Mouse (Mus musculus) stomach, embryonic 15.5 days (tissue): ENCODE results near the gene Abca13. TPM values are rescaled to one million over a fixed set of nuclear protein-coding genes. Genes with fewer than 3 reads are reported as not detected.
"Not testable (repeated sequence)": the region's sequence is repeated elsewhere in the genome, so short reads cannot be mapped to it uniquely, and the experiment has no call there.

Experiments
- ATAC-seq: fragments of 200-750 bp; cut with Nextera tagmentation; 2 replicates; pipeline ENCODE4 v1.8.0; 2017; ENCODE audit warnings: low read depth, moderate number of reproducible peaks, moderate TSS enrichment; ENCODE audit not compliant: insufficient read depth, low FRiP score
- H3K27ac ChIP-seq: fragments of 300-500 bp; sonication (generic); 2 replicates; pipeline ENCODE4 v1.5.1; 2015; ENCODE audit warnings: mild to moderate bottlenecking, inconsistent platforms
- H3K27me3 ChIP-seq: fragments of 300-500 bp; sonication (generic); replicated peaks from 2 replicates; pipeline ENCODE4 v1.6.1; 2015; ENCODE audit warnings: inconsistent platforms
- H3K36me3 ChIP-seq: fragments of 300-500 bp; sonication (generic); 2 replicates; pipeline ENCODE4 v1.6.1; 2015; ENCODE audit warnings: inconsistent platforms
- H3K4me1 ChIP-seq: fragments of 300-500 bp; sonication (generic); 2 replicates; pipeline ENCODE4 v1.6.1; 2015; ENCODE audit warnings: inconsistent platforms
- H3K4me2 ChIP-seq: fragments of 300-500 bp; sonication (generic); 2 replicates; pipeline ENCODE4 v1.6.1; 2015; ENCODE audit warnings: mild to moderate bottlenecking, inconsistent platforms
- H3K4me3 ChIP-seq: fragments of 300-500 bp; sonication (generic); replicated peaks from 2 replicates; pipeline ENCODE4 v1.5.1; 2015; ENCODE audit warnings: inconsistent platforms
- H3K9ac ChIP-seq: fragments of 300-500 bp; sonication (generic); 2 replicates; pipeline ENCODE4 v1.6.1; 2015; ENCODE audit warnings: inconsistent platforms
- H3K9me3 ChIP-seq: fragments of 300-500 bp; sonication (generic); 2 replicates; pipeline ENCODE4 v1.6.1; 2016; ENCODE audit warnings: inconsistent platforms
- WGBS: fragments of 180-500 bp; shearing (Covaris S2); methylation state at CpG from one replicate; pipeline ENCODE4 v1.1.7; 2015; 5-methylcytosine and 5-hydroxymethylcytosine counted together
- polyA plus RNA-seq: library from polyadenylated mRNA; unstranded; fragments of >200 nt; fragmentation: Nextera tagmentation; extraction: Ambion mirVana; gene quantifications from 2 replicates; pipeline ENCODE4 v1.2.1, GENCODE M21; 2015

Abca13 gene
- 0.08 and 0.13 TPM in 2 replicates for polyA plus RNA-seq

- Histone ChIP-seq H3K4me1 (no peaks in the 10 kb centered on the region), H3K9me3 (no peaks in the 10 kb centered on the region), H3K27me3 (no peaks in the 10 kb centered on the region), H3K36me3 (no peaks in the 10 kb centered on the region), H3K9ac (no peak within 1 kb of the TSS), H3K27ac (no peak within 1 kb of the TSS), H3K4me2 (no peak within 1 kb of the TSS), H3K4me3 (no peak within 1 kb of the TSS)
- ATAC-seq = no peak
- 44% methylated on average over 12 of the region's 12 CpGs for WGBS
These were observed at the start of gene Abca13 for GRCm38 (mm10) chr11:9191555-9192131. Gene Abca13 (plus strand): TSS chr11:9191942.

- H3K4me3 ChIP-seq = no peak overlapping the region
- 95% methylated on average over 2 of the region's 2 CpGs for WGBS
- H3K4me1 ChIP-seq = no peaks in the 10 kb centered on the region
- H3K4me2 ChIP-seq = no peak overlapping the region
- H3K36me3 ChIP-seq = no peaks in the 10 kb centered on the region
- no peaks in the 10 kb centered on the region for H3K27me3 ChIP-seq
- H3K9ac ChIP-seq = no peak overlapping the region
- no peak for ATAC-seq
- H3K9me3 ChIP-seq = no peaks in the 10 kb centered on the region
- H3K27ac ChIP-seq = no peak overlapping the region
These were observed 46.6 kb upstream of the Abca13 start for GRCm38 (mm10) chr11:9145113-9145512.

- H3K4me2 ChIP-seq = no peak overlapping the region
- ATAC-seq = no peak
- no peaks in the 10 kb centered on the region for H3K36me3 ChIP-seq
- H3K4me1 ChIP-seq = no peaks in the 10 kb centered on the region
- H3K9me3 ChIP-seq = no peaks in the 10 kb centered on the region
- 86% methylated on average over 4 of the region's 4 CpGs for WGBS
- H3K4me3 ChIP-seq = no peak overlapping the region
- H3K9ac ChIP-seq = no peak overlapping the region
- no peaks in the 10 kb centered on the region for H3K27me3 ChIP-seq
- H3K27ac ChIP-seq = no peak overlapping the region
These were observed 45.6 kb upstream of the Abca13 start for GRCm38 (mm10) chr11:9146115-9146514.

- no peak for ATAC-seq
- no peaks in the 10 kb centered on the region for H3K36me3 ChIP-seq
- no peak overlapping the region for H3K4me2 ChIP-seq
- no peak overlapping the region for H3K9ac ChIP-seq
- H3K9me3 ChIP-seq = no peaks in the 10 kb centered on the region
- no peak overlapping the region for H3K4me3 ChIP-seq
- H3K4me1 ChIP-seq = no peaks in the 10 kb centered on the region
- no peak overlapping the region for H3K27ac ChIP-seq
- 89% methylated on average over 1 of the region's 1 CpGs for WGBS
- no peaks in the 10 kb centered on the region for H3K27me3 ChIP-seq
These were observed 45.1 kb upstream of the Abca13 start for GRCm38 (mm10) chr11:9146683-9147082.

GRCm38 (mm10) chr11:9148206-9148605, 43.5 kb upstream of the Abca13 start:
- Histone ChIP-seq H3K27ac (no peak overlapping the region), H3K4me3 (no peak overlapping the region), H3K4me1 (no peaks in the 10 kb centered on the region), H3K9ac (no peak overlapping the region), H3K4me2 (no peak overlapping the region), H3K9me3 (no peaks in the 10 kb centered on the region), H3K36me3 (no peaks in the 10 kb centered on the region), H3K27me3 (no peaks in the 10 kb centered on the region)
- 73% methylated on average over 2 of the region's 2 CpGs for WGBS
- no peak for ATAC-seq

- H3K27ac ChIP-seq, ATAC-seq, H3K9me3 ChIP-seq, H3K4me3 ChIP-seq, H3K36me3 ChIP-seq, H3K27me3 ChIP-seq, H3K4me2 ChIP-seq, H3K9ac ChIP-seq, H3K4me1 ChIP-seq: not testable (repeated sequence)
- 77% methylated on average over 25 of the region's 25 CpGs for WGBS
These were observed 41.3 kb upstream of the Abca13 start for GRCm38 (mm10) chr11:9150403-9150802.

- Histone ChIP-seq H3K4me2 (no peak overlapping the region), H3K27ac (no peak overlapping the region), H3K9me3 (no peaks in the 10 kb centered on the region), H3K36me3 (no peaks in the 10 kb centered on the region), H3K27me3 (no peaks in the 10 kb centered on the region), H3K4me1 (no peaks in the 10 kb centered on the region), H3K9ac (no peak overlapping the region), H3K4me3 (no peak overlapping the region)
- no peak for ATAC-seq
- 28% methylated on average over 3 of the region's 3 CpGs for WGBS
These were observed 31.8 kb upstream of the Abca13 start for GRCm38 (mm10) chr11:9159953-9160352.

GRCm38 (mm10) chr11:9167331-9167730, 24.4 kb upstream of the Abca13 start:
- Histone ChIP-seq H3K4me2 (no peak overlapping the region), H3K27me3 (no peaks in the 10 kb centered on the region), H3K4me1 (no peaks in the 10 kb centered on the region), H3K27ac (no peak overlapping the region), H3K4me3 (no peak overlapping the region), H3K36me3 (no peaks in the 10 kb centered on the region), H3K9me3 (no peaks in the 10 kb centered on the region), H3K9ac (no peak overlapping the region)
- ATAC-seq = no peak
- 82% methylated on average over 2 of the region's 2 CpGs for WGBS

GRCm38 (mm10) chr11:9181477-9181876, 10.3 kb upstream of the Abca13 start:
- Histone ChIP-seq H3K4me2 (no peak overlapping the region), H3K9ac (no peak overlapping the region), H3K27me3 (no peaks in the 10 kb centered on the region), H3K36me3 (no peaks in the 10 kb centered on the region), H3K27ac (no peak overlapping the region), H3K4me1 (no peaks in the 10 kb centered on the region), H3K9me3 (no peaks in the 10 kb centered on the region), H3K4me3 (no peak overlapping the region)
- ATAC-seq = no peak
- WGBS = 82% methylated on average over 1 of the region's 1 CpGs

GRCm38 (mm10) chr11:9189471-9189870, 2.3 kb upstream of the Abca13 start:
- not testable (repeated sequence) for H3K9me3 ChIP-seq, H3K4me3 ChIP-seq

GRCm38 (mm10) chr11:9190772-9191554, 779 bp upstream of the Abca13 start:
- H3K4me2 ChIP-seq = no peak overlapping the region
- H3K9me3 ChIP-seq = no peaks in the 10 kb centered on the region
- no peaks in the 10 kb centered on the region for H3K27me3 ChIP-seq
- 42% methylated on average over 10 of the region's 11 CpGs for WGBS
- ATAC-seq = no peak
- no peak overlapping the region for H3K27ac ChIP-seq
- H3K36me3 ChIP-seq = no peaks in the 10 kb centered on the region
- no peak overlapping the region for H3K4me3 ChIP-seq
- H3K4me1 ChIP-seq = no peaks in the 10 kb centered on the region
- H3K9ac ChIP-seq = no peak overlapping the region

More at GRCm38 (mm10) chr11:9189471-9189870, 2.3 kb upstream of the Abca13 start:
- not testable (repeated sequence) for H3K27ac ChIP-seq, H3K4me2 ChIP-seq, H3K27me3 ChIP-seq, H3K4me1 ChIP-seq, H3K36me3 ChIP-seq, ATAC-seq, H3K9ac ChIP-seq

- 84% methylated on average over 3 of the region's 3 CpGs for WGBS
- ATAC-seq = no peak
These were observed 3.1 kb downstream of the Abca13 start for GRCm38 (mm10) chr11:9194861-9195260.

More at GRCm38 (mm10) chr11:9194861-9195260, 3.1 kb downstream of the Abca13 start:
- H3K36me3 ChIP-seq = no peaks in the 10 kb centered on the region
- H3K27ac ChIP-seq = no peak overlapping the region
- H3K27me3 ChIP-seq = no peaks in the 10 kb centered on the region
- no peak overlapping the region for H3K4me2 ChIP-seq
- H3K4me3 ChIP-seq = no peak overlapping the region
- H3K9me3 ChIP-seq = no peaks in the 10 kb centered on the region
- H3K9ac ChIP-seq = no peak overlapping the region
- no peaks in the 10 kb centered on the region for H3K4me1 ChIP-seq
